Mouse (Mus musculus): ENCODE results near the gene Cldn3. TPM values are rescaled to one million over a fixed set of nuclear protein-coding genes. Genes with fewer than 3 reads are reported as not detected.
A peak's percentile ranks its signal among the peaks of the same experiment; 100 is the strongest.

Gene Cldn3
- total RNA-seq, 1 experiment, result 8.4 TPM

DNA sequence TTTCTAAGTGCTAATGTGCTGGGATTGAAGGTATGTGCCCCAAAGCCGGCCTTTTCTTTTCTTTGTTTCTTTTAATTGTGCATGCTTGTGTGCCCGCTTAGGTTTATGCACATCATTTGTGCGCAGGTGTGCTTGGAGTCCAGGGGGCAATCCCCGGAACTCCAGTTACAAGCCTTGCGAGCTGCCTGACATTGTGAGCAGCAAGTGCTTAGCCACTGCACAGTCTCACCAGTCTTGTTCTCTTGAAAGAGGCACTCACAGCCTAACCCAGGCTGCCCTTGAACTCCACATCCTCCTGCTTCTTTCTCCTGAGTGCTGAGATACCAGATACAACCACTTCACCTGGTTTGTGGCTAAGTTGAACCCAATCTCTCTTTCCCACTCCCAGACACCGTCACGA is 12.5 kb upstream of the Cldn3 start:
- Histone ChIP-seq H3K9ac (ENCODE audit: insufficient read depth, low read depth, low read length, poor library complexity, severe bottlenecking) (no peak overlapping the region), H3K4me1 (ENCODE audit: control insufficient read depth in 2 of 2, insufficient read depth in 2 of 2, low read length in 2 of 2, poor library complexity in 1 of 2) (peaks cover 16 to 18% of the 10 kb centered on the region in 2 experiments), H3K9me3 (ENCODE audit: control insufficient read depth, insufficient read depth, low read depth, low read length) (no peaks in the 10 kb centered on the region), H3K36me3 (ENCODE audit: control insufficient read depth, insufficient read depth, low read length, poor library complexity, severe bottlenecking) (no peaks in the 10 kb centered on the region), H3K27ac (ENCODE audit: insufficient read depth, low read depth, low read length, poor library complexity, severe bottlenecking) (peak overlapping the region; percentile 62), H3K4me3 (ENCODE audit: insufficient read depth in 1 of 2, low read depth in 1 of 2, low read length in 2 of 2, poor library complexity in 1 of 2, severe bottlenecking in 1 of 2) (no peak overlapping the region)
- no peak for TF ChIP-seq MAFK (IDR thresholded peaks at IDR 0.05; ENCODE audit: insufficient read depth, low read depth, low read length)
- no peak for TF ChIP-seq HCFC1 (IDR thresholded peaks at IDR 0.05; ENCODE audit: borderline replicate concordance, insufficient read depth, low read length)
- no peak for TF ChIP-seq ZC3H11A (IDR thresholded peaks at IDR 0.05; ENCODE audit: borderline replicate concordance, low read depth, low read length)
- in situ Hi-C loops (cut with MboI; ENCODE audit: low sequenced_read_pairs in 2 of 2, unreplicated experiment in 2 of 2), result no loop called here
- DNase-seq (ENCODE audit: low read depth, low spot score), result no peak

DNA sequence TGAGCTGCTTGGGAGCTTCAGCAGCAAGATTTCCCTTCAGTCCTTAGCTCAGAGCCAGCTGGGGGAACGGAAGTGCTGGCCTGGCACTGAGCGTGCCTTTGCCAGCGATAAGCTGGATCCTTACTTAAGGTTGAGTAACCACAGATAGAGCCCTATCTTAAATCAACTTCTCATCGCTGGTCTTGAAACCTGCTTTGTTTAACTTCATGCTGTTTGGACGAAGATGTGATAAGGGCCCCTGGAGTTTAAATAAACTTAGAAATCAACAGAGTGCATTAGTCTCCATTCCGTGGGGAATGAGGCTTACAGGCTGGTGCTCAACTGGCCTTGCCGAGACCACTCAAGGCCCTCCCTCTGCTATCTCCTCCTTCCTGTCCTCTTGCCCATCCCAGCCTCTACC is 11.7 kb upstream of the Cldn3 start:
- peaks cover 15 to 16% of the 10 kb centered on the region in 2 experiments for H3K4me1 ChIP-seq (ENCODE audit: control insufficient read depth in 2 of 2, insufficient read depth in 2 of 2, low read length in 2 of 2, poor library complexity in 1 of 2)
- no peak for DNase-seq (ENCODE audit: low read depth, low spot score)
- H3K36me3 ChIP-seq (ENCODE audit: control insufficient read depth, insufficient read depth, low read length, poor library complexity, severe bottlenecking), result no peaks in the 10 kb centered on the region
- H3K4me3 ChIP-seq (ENCODE audit: insufficient read depth in 1 of 2, low read depth in 1 of 2, low read length in 2 of 2, poor library complexity in 1 of 2, severe bottlenecking in 1 of 2), result no peak overlapping the region
- no peaks in the 10 kb centered on the region for H3K9me3 ChIP-seq (ENCODE audit: control insufficient read depth, insufficient read depth, low read depth, low read length)
- in situ Hi-C loops (cut with MboI; ENCODE audit: low sequenced_read_pairs in 2 of 2, unreplicated experiment in 2 of 2), result no loop called here
- TF ChIP-seq ZNF384 (IDR thresholded peaks at IDR 0.05; ENCODE audit: low read depth, low read length), result no peak
- no peak for TF ChIP-seq MAFK (IDR thresholded peaks at IDR 0.05; ENCODE audit: insufficient read depth, low read depth, low read length)
- no peak for TF ChIP-seq CHD2 (IDR thresholded peaks at IDR 0.05; ENCODE audit: low read depth, low read length)
- no peak for TF ChIP-seq HCFC1 (IDR thresholded peaks at IDR 0.05; ENCODE audit: borderline replicate concordance, insufficient read depth, low read length)
- no peak for TF ChIP-seq ZC3H11A (IDR thresholded peaks at IDR 0.05; ENCODE audit: borderline replicate concordance, low read depth, low read length)
- H3K27ac ChIP-seq (ENCODE audit: insufficient read depth, low read depth, low read length, poor library complexity, severe bottlenecking), result no peak overlapping the region
- H3K9ac ChIP-seq (ENCODE audit: insufficient read depth, low read depth, low read length, poor library complexity, severe bottlenecking), result no peak overlapping the region

- Histone ChIP-seq H3K4me3 (ENCODE audit: insufficient read depth in 1 of 2, low read depth in 1 of 2, low read length in 2 of 2, poor library complexity in 1 of 2, severe bottlenecking in 1 of 2) (no peak overlapping the region), H3K9me3 (ENCODE audit: control insufficient read depth, insufficient read depth, low read depth, low read length) (no peaks in the 10 kb centered on the region), H3K9ac (ENCODE audit: insufficient read depth, low read depth, low read length, poor library complexity, severe bottlenecking) (no peak overlapping the region), H3K27ac (ENCODE audit: insufficient read depth, low read depth, low read length, poor library complexity, severe bottlenecking) (no peak overlapping the region), H3K36me3 (ENCODE audit: control insufficient read depth, insufficient read depth, low read length, poor library complexity, severe bottlenecking) (no peaks in the 10 kb centered on the region), H3K4me1 (ENCODE audit: control insufficient read depth in 2 of 2, insufficient read depth in 2 of 2, low read length in 2 of 2, poor library complexity in 1 of 2) (peaks cover 14% of the 10 kb centered on the region in 2 experiments)
- TF ChIP-seq CHD2 (IDR thresholded peaks at IDR 0.05; ENCODE audit: low read depth, low read length) (no peak), HCFC1 (IDR thresholded peaks at IDR 0.05; ENCODE audit: borderline replicate concordance, insufficient read depth, low read length) (no peak), ZNF384 (IDR thresholded peaks at IDR 0.05; ENCODE audit: low read depth, low read length) (no peak), MAFK (IDR thresholded peaks at IDR 0.05; ENCODE audit: insufficient read depth, low read depth, low read length) (no peak), ZC3H11A (IDR thresholded peaks at IDR 0.05; ENCODE audit: borderline replicate concordance, low read depth, low read length) (no peak)
- in situ Hi-C loops (cut with MboI; ENCODE audit: low sequenced_read_pairs in 2 of 2, unreplicated experiment in 2 of 2), result no loop called here
- no peak for DNase-seq (ENCODE audit: low read depth, low spot score)
These were observed 11.1 kb upstream of the Cldn3 start for GRCm38 (mm10) chr5:134974921-134975320.

- Histone ChIP-seq H3K4me3 (ENCODE audit: insufficient read depth in 1 of 2, low read depth in 1 of 2, low read length in 2 of 2, poor library complexity in 1 of 2, severe bottlenecking in 1 of 2) (no peak overlapping the region), H3K9ac (ENCODE audit: insufficient read depth, low read depth, low read length, poor library complexity, severe bottlenecking) (no peak overlapping the region), H3K4me1 (ENCODE audit: control insufficient read depth in 2 of 2, insufficient read depth in 2 of 2, low read length in 2 of 2, poor library complexity in 1 of 2) (peaks cover 13 to 20% of the 10 kb centered on the region in 2 experiments), H3K27ac (ENCODE audit: insufficient read depth, low read depth, low read length, poor library complexity, severe bottlenecking) (no peak overlapping the region), H3K9me3 (ENCODE audit: control insufficient read depth, insufficient read depth, low read depth, low read length) (no peaks in the 10 kb centered on the region), H3K36me3 (ENCODE audit: control insufficient read depth, insufficient read depth, low read length, poor library complexity, severe bottlenecking) (no peaks in the 10 kb centered on the region)
- no peak for DNase-seq (ENCODE audit: low read depth, low spot score)
- in situ Hi-C loops (cut with MboI; ENCODE audit: low sequenced_read_pairs in 2 of 2, unreplicated experiment in 2 of 2), result no loop called here
- TF ChIP-seq MAFK (IDR thresholded peaks at IDR 0.05; ENCODE audit: insufficient read depth, low read depth, low read length) (no peak), ZC3H11A (IDR thresholded peaks at IDR 0.05; ENCODE audit: borderline replicate concordance, low read depth, low read length) (no peak), HCFC1 (IDR thresholded peaks at IDR 0.05; ENCODE audit: borderline replicate concordance, insufficient read depth, low read length) (no peak), CHD2 (IDR thresholded peaks at IDR 0.05; ENCODE audit: low read depth, low read length) (no peak), ZNF384 (IDR thresholded peaks at IDR 0.05; ENCODE audit: low read depth, low read length) (no peak)
These were observed 9.8 kb upstream of the Cldn3 start for GRCm38 (mm10) chr5:134976164-134976563.

All from ES-E14 (cell line).